Mouse (Mus musculus) liver, embryonic 14.5 days (tissue): ENCODE data around the gene Iqgap2. TPM values are rescaled to one million over a fixed set of nuclear protein-coding genes. Genes with fewer than 3 reads are reported as not detected.
A peak's percentile ranks its signal among the peaks of the same experiment; 100 is the strongest.

Experiments used
- ATAC-seq: fragments of 200-750 bp; cut with Nextera tagmentation; 2 replicates; pipeline ENCODE4 v1.8.0; 2017; ENCODE audit warnings: moderate number of reproducible peaks, mild to moderate bottlenecking, moderate library complexity; ENCODE audit not compliant: insufficient read depth
- DNase-seq, 3 experiments: peaks; one replicate each; pipeline ENCODE4 v3.0.0-alpha.2; 2012 to 2013; ENCODE audit warnings: low read depth in 3 of 3, low spot score in 3 of 3
- H3K27ac ChIP-seq: fragments of 300-500 bp; sonication (generic); 2 replicates; pipeline ENCODE4 v1.5.1; 2014; ENCODE audit warnings: moderate library complexity, mild to moderate bottlenecking, control low read depth, inconsistent platforms
- H3K27me3 ChIP-seq: fragments of 300-500 bp; sonication (generic); 2 replicates; pipeline ENCODE4 v1.6.1; 2014; ENCODE audit warnings: mild to moderate bottlenecking, low read length, moderate library complexity; ENCODE audit not compliant: control insufficient read depth, insufficient read depth
- H3K36me3 ChIP-seq: fragments of 300-500 bp; sonication (generic); replicated peaks from 2 replicates; pipeline ENCODE4 v1.6.1; 2014; ENCODE audit warnings: low read depth; ENCODE audit not compliant: control insufficient read depth, insufficient read depth
- H3K4me1 ChIP-seq, 2 experiments: fragments of 200-500 bp in 1 of 2; fragments of 300-500 bp in 1 of 2; sonication (generic) in 1 of 2; replicated peaks; 2 replicates each; pipeline ENCODE4 v1.6.1; 2012 to 2014; ENCODE audit warnings: antibody characterized with exemption in 1 of 2, inconsistent platforms in 1 of 2, low read length in 1 of 2; ENCODE audit not compliant: control insufficient read depth in 2 of 2, insufficient read depth in 2 of 2
- H3K4me2 ChIP-seq: fragments of 300-500 bp; sonication (generic); 2 replicates; pipeline ENCODE4 v1.6.1; 2014; ENCODE audit warnings: low read depth, mild to moderate bottlenecking, control low read depth, moderate library complexity
- H3K4me3 ChIP-seq, 2 experiments: fragments of 200-500 bp in 1 of 2; fragments of 300-500 bp in 1 of 2; sonication (generic) in 1 of 2; 2 replicates each; pipeline ENCODE4 v1.5.1; 2012 to 2014; ENCODE audit warnings: low read depth in 2 of 2, low read length in 2 of 2, mild to moderate bottlenecking in 2 of 2, control low read depth in 1 of 2, inconsistent platforms in 1 of 2, moderate library complexity in 1 of 2; ENCODE audit not compliant: insufficient read depth in 1 of 2
- H3K9ac ChIP-seq: fragments of 300-500 bp; sonication (generic); replicated peaks from 2 replicates; pipeline ENCODE4 v1.6.1; 2014; ENCODE audit warnings: mild to moderate bottlenecking, control low read depth, moderate library complexity
- H3K9me3 ChIP-seq: fragments of 300-500 bp; sonication (generic); 2 replicates; pipeline ENCODE4 v1.6.1; 2016; ENCODE audit warnings: low read length, mixed read lengths; ENCODE audit not compliant: control insufficient read depth
- CTCF ChIP-seq: IDR thresholded peaks from 2 replicates; pipeline ENCODE4 v1.5.1; 2016; ENCODE audit warnings: antibody characterized with exemption, low read depth, control low read depth
- EP300 ChIP-seq: IDR thresholded peaks from 2 replicates; pipeline ENCODE4 v1.6.1; 2016; ENCODE audit warnings: antibody characterized with exemption, low read depth
- WGBS: fragments of 180-500 bp; shearing (Covaris S2); extraction: QIAGEN DNeasy Blood & Tissue Kit; methylation state at CpG from one replicate; pipeline ENCODE4 v1.1.7; 2014; ENCODE audit not compliant: insufficient replicate concordance; 5-methylcytosine and 5-hydroxymethylcytosine counted together
- polyA plus RNA-seq, 2 experiments: library from polyadenylated mRNA; depleted of rRNA in 1 of 2; stranded (reverse) in 1 of 2; unstranded in 1 of 2; fragments of >200 nt; fragmentation: Nextera tagmentation in 1 of 2; extraction: Ambion mirVana in 1 of 2; gene quantifications; 2 replicates each; pipeline versions ENCODE4 v1.2.1 to v1.2.3; 2012 to 2014

Iqgap2 gene
- polyA plus RNA-seq, 2 experiments, result 10.8 to 11.8 TPM

DNA sequence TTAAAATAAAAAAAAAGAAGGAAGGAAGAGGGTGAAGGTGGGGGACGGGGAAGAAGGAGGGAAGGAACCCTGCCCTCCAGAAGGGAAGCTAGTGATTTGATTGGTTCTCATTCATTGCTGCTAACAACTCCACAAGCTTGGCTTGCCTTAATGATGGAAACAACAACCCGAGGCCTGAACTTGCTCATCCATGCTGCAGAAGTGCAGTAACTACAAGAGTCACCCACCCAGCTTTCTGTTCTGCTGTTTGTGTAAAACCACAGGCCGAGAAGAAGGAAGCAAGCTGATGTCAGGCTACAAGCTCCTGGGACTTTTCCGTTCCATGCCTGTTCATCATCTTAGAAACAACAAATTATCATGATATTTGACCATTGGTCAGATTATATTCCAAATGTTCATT lies 176.4 kb downstream of the Iqgap2 start:
- Histone ChIP-seq H3K9ac (no peak overlapping the region), H3K4me3 (no peak overlapping the region), H3K27me3 (no peaks in the 10 kb centered on the region), H3K27ac (no peak overlapping the region), H3K4me1 (peaks cover 0 to 12% of the 10 kb centered on the region in 2 experiments; a peak in 2 of 4 replicates), H3K4me2 (no peak overlapping the region), H3K36me3 (no peaks in the 10 kb centered on the region), H3K9me3 (no peaks in the 10 kb centered on the region)
- ATAC-seq, result no peak
- no peak for DNase-seq
- 56% methylated on average over 4 of the region's 4 CpGs for WGBS
- TF ChIP-seq CTCF (no peak), EP300 (no peak)

DNA sequence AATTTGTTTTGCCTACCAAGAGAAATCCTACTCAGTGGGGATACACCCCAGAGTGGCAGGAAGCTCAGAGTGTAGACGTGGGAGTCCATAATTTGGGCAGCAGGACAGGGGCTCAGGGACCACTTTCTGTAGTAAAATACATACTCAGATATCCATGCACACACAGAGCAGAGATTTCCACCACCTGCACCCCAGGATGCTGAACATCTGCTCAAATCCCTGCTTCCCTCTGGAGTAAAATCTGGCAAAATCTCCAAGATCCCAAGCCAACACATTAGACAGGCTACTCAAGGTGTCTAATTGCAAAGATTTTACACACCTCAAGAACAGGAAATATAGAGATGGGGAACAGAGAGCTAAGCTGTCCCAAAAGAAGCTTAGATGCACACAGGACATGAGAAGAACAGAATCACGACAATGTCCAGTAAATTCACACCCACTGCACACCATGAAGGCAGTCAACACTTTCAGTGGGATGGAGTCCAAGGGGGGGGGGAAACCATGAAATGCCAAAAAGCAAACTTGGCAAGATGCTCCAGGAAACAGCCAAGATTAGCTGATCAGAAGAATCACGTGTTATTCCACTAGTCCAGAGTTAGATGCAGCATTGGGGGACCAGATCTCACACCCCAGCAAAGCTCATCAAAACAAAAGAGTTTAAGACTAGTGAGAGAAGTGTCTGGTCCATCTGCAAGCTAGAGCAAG lies 177.3 kb downstream of the Iqgap2 start:
- 54% methylated on average over 3 of the region's 3 CpGs for WGBS
- H3K4me2 ChIP-seq, result no peak overlapping the region
- no peak overlapping the region for H3K4me3 ChIP-seq
- no peak for TF ChIP-seq CTCF
- no peak for DNase-seq
- no peak overlapping the region for H3K27ac ChIP-seq
- H3K9ac ChIP-seq, result no peak overlapping the region
- H3K27me3 ChIP-seq, result no peaks in the 10 kb centered on the region
- no peaks in the 10 kb centered on the region for H3K9me3 ChIP-seq
- no peaks in the 10 kb centered on the region for H3K36me3 ChIP-seq
- no peak for ATAC-seq
- peaks cover 0 to 5% of the 10 kb centered on the region in 2 experiments; a peak in 2 of 4 replicates for H3K4me1 ChIP-seq

DNA sequence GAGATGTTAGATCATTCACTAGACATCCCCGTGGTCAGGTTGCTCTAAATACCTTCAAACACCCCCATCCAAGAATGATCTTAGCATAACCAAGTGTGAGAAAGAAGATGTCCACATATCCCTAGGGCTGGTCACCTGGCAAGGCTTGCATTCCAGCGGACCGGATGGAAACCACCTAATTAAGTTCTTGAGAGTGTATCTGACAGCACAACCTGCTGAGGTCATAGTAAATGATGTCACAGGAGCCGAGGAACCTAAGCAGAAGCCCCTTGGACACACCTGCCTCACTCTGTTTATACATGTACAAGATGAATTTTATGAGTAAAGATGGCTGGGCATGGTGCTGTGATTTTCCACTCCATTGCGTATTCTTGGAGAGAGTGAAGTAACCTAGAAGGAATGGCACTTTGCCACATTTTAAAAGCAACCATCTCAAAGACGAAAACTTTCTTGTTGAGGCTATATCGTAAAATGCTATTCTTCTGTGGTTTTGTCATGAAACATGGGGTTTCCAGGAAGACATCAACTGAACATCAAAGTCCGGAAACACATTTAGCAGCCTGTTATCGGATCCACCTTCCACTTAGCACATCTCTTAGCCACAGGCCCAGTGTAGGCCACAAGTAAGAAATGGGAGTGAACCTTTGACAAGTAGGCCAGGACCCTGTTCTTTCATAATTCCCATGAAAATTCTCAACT lies 179.0 kb downstream of the Iqgap2 start:
- 56% methylated on average over 9 of the region's 9 CpGs for WGBS
- Histone ChIP-seq H3K4me3 (no peak overlapping the region), H3K27ac (no peak overlapping the region), H3K9ac (no peak overlapping the region), H3K4me2 (no peak overlapping the region), H3K27me3 (no peaks in the 10 kb centered on the region), H3K9me3 (no peaks in the 10 kb centered on the region), H3K4me1 (peaks cover 0 to 4% of the 10 kb centered on the region in 2 experiments; a peak in 1 of 4 replicates), H3K36me3 (no peaks in the 10 kb centered on the region)
- TF ChIP-seq EP300, result 0 out of 2 replicates have a peak, but pooled peaks have one; percentile 12
- TF ChIP-seq CTCF, result no peak
- DNase-seq (no peak), ATAC-seq (no peak)

DNA sequence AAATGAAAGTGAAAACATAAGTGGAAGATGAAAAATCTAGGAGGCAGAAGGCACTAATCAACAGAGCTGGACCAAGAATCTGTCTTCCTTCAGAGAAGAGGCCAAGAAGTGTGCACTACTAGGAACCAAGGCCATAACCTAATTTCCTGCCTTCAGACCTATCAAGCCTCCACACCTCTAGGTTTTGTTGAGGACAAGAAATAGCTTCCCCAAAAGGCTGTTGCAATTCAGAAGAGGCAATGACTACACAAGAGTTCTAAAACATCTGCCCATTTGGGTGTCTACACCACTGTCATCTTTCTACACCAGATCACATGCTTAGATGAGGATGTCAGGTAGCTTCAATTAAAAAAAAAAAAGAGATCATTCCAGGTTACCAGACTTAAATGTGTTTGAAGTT lies 179.7 kb downstream of the Iqgap2 start:
- Histone ChIP-seq H3K27me3 (no peaks in the 10 kb centered on the region), H3K4me2 (no peak overlapping the region), H3K9ac (no peak overlapping the region), H3K4me1 (peaks cover 0 to 4% of the 10 kb centered on the region in 2 experiments; a peak in 1 of 4 replicates), H3K36me3 (no peaks in the 10 kb centered on the region), H3K4me3 (no peak overlapping the region), H3K9me3 (no peaks in the 10 kb centered on the region), H3K27ac (no peak overlapping the region)
- TF ChIP-seq CTCF (no peak), EP300 (no peak)
- DNase-seq (no peak), ATAC-seq (no peak)

DNA sequence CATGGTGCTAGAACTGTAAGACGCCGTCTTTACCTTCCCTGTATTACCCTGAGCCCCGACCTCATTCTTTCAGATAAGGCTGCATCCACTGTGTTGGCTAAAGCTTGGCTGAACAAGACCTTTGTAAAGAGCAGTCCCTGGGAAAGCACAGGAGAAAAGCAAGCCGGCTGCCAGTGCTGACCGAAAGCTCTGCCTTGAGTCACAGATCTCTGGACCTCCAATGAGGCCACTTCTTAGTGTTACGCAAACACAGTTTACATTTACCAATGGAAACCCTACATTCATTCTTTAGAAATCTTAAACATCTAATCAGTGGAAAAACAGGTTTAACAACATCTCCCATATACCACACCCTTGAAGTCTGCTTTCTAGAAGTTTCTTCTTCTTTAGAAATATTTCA lies 186.1 kb downstream of the Iqgap2 start:
- Histone ChIP-seq H3K4me3 (no peak overlapping the region), H3K9me3 (no peaks in the 10 kb centered on the region), H3K9ac (no peak overlapping the region), H3K4me1 (0 out of 4 replicates have a peak, but pooled peaks cover 0 to 1% of the 10 kb centered on the region in 2 experiments), H3K36me3 (no peaks in the 10 kb centered on the region), H3K27me3 (no peaks in the 10 kb centered on the region), H3K27ac (no peak overlapping the region), H3K4me2 (no peak overlapping the region)
- no peak for ATAC-seq
- WGBS, result 86% methylated on average over 6 of the region's 6 CpGs
- no peak for DNase-seq
- no peak for TF ChIP-seq EP300
- no peak for TF ChIP-seq CTCF
